Mouse (Mus musculus) stomach, embryonic 15.5 days (tissue): ENCODE measurements around the gene Plin1. TPM values are rescaled to one million over a fixed set of nuclear protein-coding genes. Genes with fewer than 3 reads are reported as not detected.
A peak's percentile ranks its signal among the peaks of the same experiment; 100 is the strongest.

ENCODE experiments used
- ATAC-seq: fragments of 200-750 bp; cut with Nextera tagmentation; 2 replicates; pipeline ENCODE4 v1.8.0; 2017; ENCODE audit warnings: low read depth, moderate number of reproducible peaks, moderate TSS enrichment; ENCODE audit not compliant: insufficient read depth, low FRiP score
- H3K27ac ChIP-seq: fragments of 300-500 bp; sonication (generic); 2 replicates; pipeline ENCODE4 v1.5.1; 2015; ENCODE audit warnings: mild to moderate bottlenecking, inconsistent platforms
- H3K27me3 ChIP-seq: fragments of 300-500 bp; sonication (generic); replicated peaks from 2 replicates; pipeline ENCODE4 v1.6.1; 2015; ENCODE audit warnings: inconsistent platforms
- H3K36me3 ChIP-seq: fragments of 300-500 bp; sonication (generic); 2 replicates; pipeline ENCODE4 v1.6.1; 2015; ENCODE audit warnings: inconsistent platforms
- H3K4me1 ChIP-seq: fragments of 300-500 bp; sonication (generic); 2 replicates; pipeline ENCODE4 v1.6.1; 2015; ENCODE audit warnings: inconsistent platforms
- H3K4me2 ChIP-seq: fragments of 300-500 bp; sonication (generic); 2 replicates; pipeline ENCODE4 v1.6.1; 2015; ENCODE audit warnings: mild to moderate bottlenecking, inconsistent platforms
- H3K4me3 ChIP-seq: fragments of 300-500 bp; sonication (generic); replicated peaks from 2 replicates; pipeline ENCODE4 v1.5.1; 2015; ENCODE audit warnings: inconsistent platforms
- H3K9ac ChIP-seq: fragments of 300-500 bp; sonication (generic); 2 replicates; pipeline ENCODE4 v1.6.1; 2015; ENCODE audit warnings: inconsistent platforms
- H3K9me3 ChIP-seq: fragments of 300-500 bp; sonication (generic); 2 replicates; pipeline ENCODE4 v1.6.1; 2016; ENCODE audit warnings: inconsistent platforms
- WGBS: fragments of 180-500 bp; shearing (Covaris S2); methylation state at CpG from one replicate; pipeline ENCODE4 v1.1.7; 2015; 5-methylcytosine and 5-hydroxymethylcytosine counted together
- polyA plus RNA-seq: library from polyadenylated mRNA; unstranded; fragments of >200 nt; fragmentation: Nextera tagmentation; extraction: Ambion mirVana; gene quantifications from 2 replicates; pipeline ENCODE4 v1.2.1, GENCODE M21; 2015

The Plin1 gene
- polyA plus RNA-seq, 1 experiment from 2014 or later = not detected

- Histone ChIP-seq H3K4me3 (no peak overlapping the region), H3K36me3 (no peaks in the 10 kb centered on the region), H3K4me1 (no peaks in the 10 kb centered on the region), H3K27ac (no peak overlapping the region), H3K9ac (no peak overlapping the region), H3K4me2 (no peak overlapping the region), H3K9me3 (no peaks in the 10 kb centered on the region), H3K27me3 (0 out of 2 replicates have a peak, but pooled peaks cover 4% of the 10 kb centered on the region)
- 63% methylated on average over 11 of the region's 11 CpGs for WGBS
- no peak for ATAC-seq
These were observed 2.8 kb downstream of the Plin1 start for GRCm38 (mm10) chr7:79729743-79730370.

GRCm38 (mm10) chr7:79729169-79729568, 3.5 kb downstream of the Plin1 start:
- no peak overlapping the region for H3K4me3 ChIP-seq
- no peaks in the 10 kb centered on the region for H3K9me3 ChIP-seq
- no peaks in the 10 kb centered on the region for H3K4me1 ChIP-seq
- WGBS = 3% methylated on average over 8 of the region's 8 CpGs
- ATAC-seq = no peak
- no peak overlapping the region for H3K27ac ChIP-seq
- H3K27me3 ChIP-seq = 0 out of 2 replicates have a peak, but pooled peaks cover 4% of the 10 kb centered on the region
- H3K4me2 ChIP-seq = no peak overlapping the region
- no peak overlapping the region for H3K9ac ChIP-seq
- H3K36me3 ChIP-seq = no peaks in the 10 kb centered on the region

GRCm38 (mm10) chr7:79728219-79728618, 4.5 kb downstream of the Plin1 start:
- Histone ChIP-seq H3K4me2 (no peak overlapping the region), H3K36me3 (no peaks in the 10 kb centered on the region), H3K4me1 (no peaks in the 10 kb centered on the region), H3K9ac (no peak overlapping the region), H3K9me3 (no peaks in the 10 kb centered on the region), H3K27ac (no peak overlapping the region), H3K27me3 (0 out of 2 replicates have a peak, but pooled peaks cover 4% of the 10 kb centered on the region), H3K4me3 (no peak overlapping the region)
- WGBS = 26% methylated on average over 6 of the region's 6 CpGs
- ATAC-seq = no peak

DNA sequence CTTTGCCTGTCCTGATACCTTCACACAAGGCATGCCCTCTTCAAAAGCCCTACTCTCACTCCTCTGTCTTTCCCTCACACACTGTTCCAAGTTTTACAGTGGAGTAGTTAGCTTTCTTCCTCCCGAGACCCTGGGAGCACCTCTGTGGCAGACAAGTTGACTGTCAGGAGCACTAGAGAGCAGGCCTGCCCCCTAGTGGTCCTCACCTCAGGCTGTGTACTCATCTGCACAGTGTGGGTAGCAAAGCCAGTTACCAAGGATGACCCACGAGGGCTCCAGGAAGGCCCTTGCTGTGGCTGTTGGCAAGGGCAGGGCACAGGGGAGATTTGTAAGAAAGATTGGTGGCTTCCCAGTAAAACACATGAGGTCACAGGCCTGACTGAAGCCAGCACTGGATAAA, 5.6 kb downstream of the Plin1 start:
- Histone ChIP-seq H3K27ac (no peak overlapping the region), H3K27me3 (peaks cover 10% of the 10 kb centered on the region; the same call in 1 of the 2 replicates), H3K9ac (no peak overlapping the region), H3K4me2 (no peak overlapping the region), H3K36me3 (no peaks in the 10 kb centered on the region), H3K4me1 (no peaks in the 10 kb centered on the region), H3K9me3 (no peaks in the 10 kb centered on the region), H3K4me3 (no peak overlapping the region)
- 6% methylated on average over 2 of the region's 2 CpGs for WGBS
- ATAC-seq = no peak

GRCm38 (mm10) chr7:79721386-79721977, 11.2 kb downstream of the Plin1 start:
- no peaks in the 10 kb centered on the region for H3K9me3 ChIP-seq
- WGBS = under 1% methylated on average over 48 of the region's 48 CpGs
- peak; percentile 61 for ATAC-seq
- H3K4me3 ChIP-seq = peak overlapping the region; percentile 47
- H3K9ac ChIP-seq = peak overlapping the region; percentile 8; the same call in 1 of the 2 replicates
- H3K27ac ChIP-seq = no peak overlapping the region
- H3K4me2 ChIP-seq = peak overlapping the region; percentile 67
- no peaks in the 10 kb centered on the region for H3K36me3 ChIP-seq
- no peaks in the 10 kb centered on the region for H3K4me1 ChIP-seq
- H3K27me3 ChIP-seq = peaks cover 7% of the 10 kb centered on the region; the same call in 1 of the 2 replicates

GRCm38 (mm10) chr7:79715187-79715981, 17.3 kb downstream of the Plin1 start, which contains the start of gene Kif7:
TSS of gene Kif7 (minus strand) at chr7:79715720.
- no peaks in the 10 kb centered on the region for H3K36me3 ChIP-seq
- peak within 1 kb of the TSS; percentile 74 for H3K4me3 ChIP-seq
- peak within 1 kb of the TSS; percentile 90 for H3K4me2 ChIP-seq
- peak within 1 kb of the TSS; percentile 69 for H3K9ac ChIP-seq
- peak within 1 kb of the TSS; percentile 27; the same call in 1 of the 2 replicates for H3K27ac ChIP-seq
- ATAC-seq = peak; percentile 94
- no peaks in the 10 kb centered on the region for H3K9me3 ChIP-seq
- under 1% methylated on average over 52 of the region's 55 CpGs for WGBS
- no peaks in the 10 kb centered on the region; the same call in none of the 2 replicates for H3K27me3 ChIP-seq
- H3K4me1 ChIP-seq = peaks cover 7% of the 10 kb centered on the region; the same call in 1 of the 2 replicates

- H3K4me3 ChIP-seq = no peak overlapping the region
- H3K36me3 ChIP-seq = no peaks in the 10 kb centered on the region
- H3K27me3 ChIP-seq = peaks cover 7% of the 10 kb centered on the region
- H3K4me2 ChIP-seq = peak overlapping the region; percentile 79; the same call in 1 of the 2 replicates
- H3K9me3 ChIP-seq = no peaks in the 10 kb centered on the region
- no peak for ATAC-seq
- WGBS = 58% methylated on average over 17 of the region's 17 CpGs
- H3K9ac ChIP-seq = no peak overlapping the region
- no peak overlapping the region for H3K27ac ChIP-seq
- H3K4me1 ChIP-seq = peaks cover 9% of the 10 kb centered on the region; the same call in 1 of the 2 replicates
These were observed 21.9 kb downstream of the Plin1 start for GRCm38 (mm10) chr7:79710831-79711230.

GRCm38 (mm10) chr7:79710130-79710607, 22.5 kb downstream of the Plin1 start:
- peak; percentile 53; the same call in 1 of the 2 replicates for ATAC-seq
- Histone ChIP-seq H3K36me3 (no peaks in the 10 kb centered on the region), H3K9me3 (no peaks in the 10 kb centered on the region), H3K27me3 (peaks cover 7% of the 10 kb centered on the region), H3K4me1 (peaks cover 9% of the 10 kb centered on the region; the same call in 1 of the 2 replicates), H3K4me3 (peak overlapping the region; percentile 38), H3K27ac (no peak overlapping the region), H3K4me2 (peak overlapping the region; percentile 79), H3K9ac (no peak overlapping the region; the same call in 1 of the 2 replicates)
- WGBS = 3% methylated on average over 55 of the region's 55 CpGs

DNA sequence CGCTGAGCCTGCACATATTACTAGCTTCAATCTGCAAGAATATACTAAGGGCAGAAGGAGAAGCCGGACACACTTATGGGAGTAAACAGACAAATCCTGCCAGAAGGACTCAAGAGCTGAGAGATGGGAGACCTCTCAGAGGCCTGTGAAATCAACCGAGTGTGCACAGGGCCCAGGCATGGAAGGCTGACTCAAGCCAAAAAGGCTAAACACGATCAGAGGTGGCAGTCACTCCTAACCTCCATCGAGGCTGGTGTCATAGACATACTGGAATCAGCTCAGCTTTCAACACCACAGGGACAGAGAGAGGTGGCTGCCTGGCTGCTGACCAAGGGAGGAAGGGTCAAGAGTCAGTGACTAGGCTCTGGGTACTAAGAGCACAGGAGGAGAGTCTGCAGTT, 27.5 kb downstream of the Plin1 start:
- Histone ChIP-seq H3K4me1 (0 out of 2 replicates have a peak, but pooled peaks cover 2% of the 10 kb centered on the region), H3K36me3 (peaks cover 7% of the 10 kb centered on the region; the same call in 1 of the 2 replicates), H3K9ac (no peak overlapping the region), H3K27ac (no peak overlapping the region), H3K9me3 (no peaks in the 10 kb centered on the region), H3K4me2 (no peak overlapping the region), H3K27me3 (0 out of 2 replicates have a peak, but pooled peaks cover 7% of the 10 kb centered on the region), H3K4me3 (no peak overlapping the region)
- no peak for ATAC-seq
- 79% methylated on average over 5 of the region's 5 CpGs for WGBS

GRCm38 (mm10) chr7:79702755-79703154, 29.9 kb downstream of the Plin1 start:
- WGBS = 81% methylated on average over 16 of the region's 16 CpGs
- Histone ChIP-seq H3K27me3 (no peaks in the 10 kb centered on the region), H3K9ac (no peak overlapping the region), H3K27ac (no peak overlapping the region), H3K4me1 (no peaks in the 10 kb centered on the region), H3K4me3 (no peak overlapping the region), H3K9me3 (no peaks in the 10 kb centered on the region), H3K36me3 (peaks cover 19% of the 10 kb centered on the region), H3K4me2 (no peak overlapping the region)
- no peak for ATAC-seq

- Histone ChIP-seq H3K9me3 (no peaks in the 10 kb centered on the region), H3K36me3 (peaks cover 56% of the 10 kb centered on the region), H3K27ac (no peak overlapping the region), H3K4me3 (no peak overlapping the region), H3K4me1 (no peaks in the 10 kb centered on the region), H3K4me2 (no peak overlapping the region), H3K27me3 (no peaks in the 10 kb centered on the region), H3K9ac (no peak overlapping the region)
- ATAC-seq = no peak
- WGBS = 82% methylated on average over 8 of the region's 8 CpGs
These were observed 36.2 kb downstream of the Plin1 start for GRCm38 (mm10) chr7:79696495-79696894.
